Mouse (Mus musculus) bone marrow, adult 2 months (tissue): ENCODE data around the gene Sypl.

ENCODE experiments used
- CTCF ChIP-seq: fragments of 200-500 bp; IDR thresholded peaks from 2 replicates; pipeline ENCODE4 v1.5.1; 2011; ENCODE audit warnings: low read length, control low read depth; ENCODE audit not compliant: control insufficient read depth, insufficient read depth
- POLR2A ChIP-seq: fragments of 200-500 bp; IDR thresholded peaks from 2 replicates; pipeline ENCODE4 v1.6.1; 2011; ENCODE audit warnings: low read depth, mild to moderate bottlenecking, control low read depth, low read length, borderline replicate concordance; ENCODE audit not compliant: control insufficient read depth

DNA sequence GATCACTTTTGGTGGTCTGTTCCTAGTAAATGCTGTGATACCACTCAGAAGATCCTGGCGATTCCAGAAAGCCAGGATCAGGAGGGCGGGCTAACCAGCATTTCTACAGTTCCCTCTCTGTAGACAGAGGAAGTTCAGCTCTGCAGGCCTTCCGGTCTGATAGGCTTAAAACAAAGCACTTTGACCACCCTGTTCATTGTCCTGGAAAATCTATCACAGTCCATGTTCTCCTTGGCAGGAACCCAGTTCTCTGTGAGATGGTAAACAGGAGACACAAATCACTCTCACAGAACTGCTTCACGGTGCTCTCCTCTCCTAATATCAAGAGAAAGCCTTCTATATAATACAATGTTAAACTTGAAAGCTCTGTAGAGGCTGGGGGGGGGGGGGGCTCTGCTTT is 10.3 kb upstream of the Sypl start:
- no peak for TF ChIP-seq CTCF
- no peak for TF ChIP-seq POLR2A
